Mouse (Mus musculus): ENCODE measurements at regions not wholly inside any gene's neighbourhood (a gene's known extent, or its start where the extent isn't known, plus 50 kb on each side); places are given as distances from the start of the nearest gene placed in this dataset.

GRCm38 (mm10) chr13:99764764-99765163 lies 136.1 kb downstream of the Cartpt start:
- Histone ChIP-seq H3K27ac (ENCODE audit: insufficient read depth, low read depth, low read length) (no peak overlapping the region), H3K4me3 (ENCODE audit: insufficient read depth, low read depth, low read length) (no peak overlapping the region), H3K4me1 (ENCODE audit: control insufficient read depth, insufficient read depth, low read length) (no peaks in the 10 kb centered on the region)
- 95% methylated on average over 3 of the region's 3 CpGs for WGBS
- TF ChIP-seq POLR2A (IDR thresholded peaks at IDR 0.05; ENCODE audit: insufficient read depth, low read depth, low read length) (no peak), CTCF (IDR thresholded peaks at IDR 0.05; ENCODE audit: insufficient read depth, low read depth, low read length) (no peak)

GRCm38 (mm10) chr13:99764097-99764714 lies 136.7 kb downstream of the Cartpt start:
- Histone ChIP-seq H3K27ac (ENCODE audit: insufficient read depth, low read depth, low read length) (no peak overlapping the region), H3K4me3 (ENCODE audit: insufficient read depth, low read depth, low read length) (no peak overlapping the region), H3K4me1 (ENCODE audit: control insufficient read depth, insufficient read depth, low read length) (no peaks in the 10 kb centered on the region)
- TF ChIP-seq POLR2A (IDR thresholded peaks at IDR 0.05; ENCODE audit: insufficient read depth, low read depth, low read length) (no peak), CTCF (IDR thresholded peaks at IDR 0.05; ENCODE audit: insufficient read depth, low read depth, low read length) (no peak)
- WGBS, result 74% methylated on average over 6 of the region's 6 CpGs

- TF ChIP-seq CTCF (IDR thresholded peaks at IDR 0.05; ENCODE audit: insufficient read depth, low read depth, low read length) (no peak), POLR2A (IDR thresholded peaks at IDR 0.05; ENCODE audit: insufficient read depth, low read depth, low read length) (no peak)
- Histone ChIP-seq H3K27ac (ENCODE audit: insufficient read depth, low read depth, low read length) (no peak overlapping the region), H3K4me3 (ENCODE audit: insufficient read depth, low read depth, low read length) (no peak overlapping the region), H3K4me1 (ENCODE audit: control insufficient read depth, insufficient read depth, low read length) (no peaks in the 10 kb centered on the region)
- 52% methylated on average over 9 of the region's 9 CpGs for WGBS
These were observed 139.0 kb downstream of the Cartpt start for GRCm38 (mm10) chr13:99761843-99762242.

- H3K27ac ChIP-seq (ENCODE audit: insufficient read depth, low read depth, low read length), result no peak overlapping the region
- H3K4me1 ChIP-seq (ENCODE audit: control insufficient read depth, insufficient read depth, low read length), result no peaks in the 10 kb centered on the region
- TF ChIP-seq POLR2A (IDR thresholded peaks at IDR 0.05; ENCODE audit: insufficient read depth, low read depth, low read length), result no peak
- TF ChIP-seq CTCF (IDR thresholded peaks at IDR 0.05; ENCODE audit: insufficient read depth, low read depth, low read length), result no peak
- WGBS, result 75% methylated on average over 4 of the region's 4 CpGs
- no peak overlapping the region for H3K4me3 ChIP-seq (ENCODE audit: insufficient read depth, low read depth, low read length)
These were observed 139.5 kb downstream of the Cartpt start for GRCm38 (mm10) chr13:99761423-99761822.

GRCm38 (mm10) chr13:99760646-99761045 lies 140.2 kb downstream of the Cartpt start:
- H3K27ac ChIP-seq (ENCODE audit: insufficient read depth, low read depth, low read length), result no peak overlapping the region
- TF ChIP-seq POLR2A (IDR thresholded peaks at IDR 0.05; ENCODE audit: insufficient read depth, low read depth, low read length) (no peak), CTCF (IDR thresholded peaks at IDR 0.05; ENCODE audit: insufficient read depth, low read depth, low read length) (no peak)
- H3K4me3 ChIP-seq (ENCODE audit: insufficient read depth, low read depth, low read length), result no peak overlapping the region
- 92% methylated on average over 4 of the region's 4 CpGs for WGBS
- H3K4me1 ChIP-seq (ENCODE audit: control insufficient read depth, insufficient read depth, low read length), result no peaks in the 10 kb centered on the region

GRCm38 (mm10) chr13:99759256-99760044 lies 141.4 kb downstream of the Cartpt start:
- TF ChIP-seq CTCF (IDR thresholded peaks at IDR 0.05; ENCODE audit: insufficient read depth, low read depth, low read length) (no peak), POLR2A (IDR thresholded peaks at IDR 0.05; ENCODE audit: insufficient read depth, low read depth, low read length) (no peak)
- WGBS, result 64% methylated on average over 10 of the region's 10 CpGs
- no peaks in the 10 kb centered on the region for H3K4me1 ChIP-seq (ENCODE audit: control insufficient read depth, insufficient read depth, low read length)
- no peak overlapping the region for H3K27ac ChIP-seq (ENCODE audit: insufficient read depth, low read depth, low read length)
- no peak overlapping the region for H3K4me3 ChIP-seq (ENCODE audit: insufficient read depth, low read depth, low read length)

- no peak overlapping the region for H3K4me3 ChIP-seq (ENCODE audit: insufficient read depth, low read depth, low read length)
- no peak for TF ChIP-seq CTCF (IDR thresholded peaks at IDR 0.05; ENCODE audit: insufficient read depth, low read depth, low read length)
- TF ChIP-seq POLR2A (IDR thresholded peaks at IDR 0.05; ENCODE audit: insufficient read depth, low read depth, low read length), result no peak
- H3K27ac ChIP-seq (ENCODE audit: insufficient read depth, low read depth, low read length), result no peak overlapping the region
- H3K4me1 ChIP-seq (ENCODE audit: control insufficient read depth, insufficient read depth, low read length), result no peaks in the 10 kb centered on the region
- 76% methylated on average over 5 of the region's 5 CpGs for WGBS
These were observed 146.2 kb downstream of the Cartpt start for GRCm38 (mm10) chr13:99754701-99755100.

- TF ChIP-seq POLR2A (IDR thresholded peaks at IDR 0.05; ENCODE audit: insufficient read depth, low read depth, low read length), result no peak
- TF ChIP-seq CTCF (IDR thresholded peaks at IDR 0.05; ENCODE audit: insufficient read depth, low read depth, low read length), result no peak
- Histone ChIP-seq H3K27ac (ENCODE audit: insufficient read depth, low read depth, low read length) (no peak overlapping the region), H3K4me3 (ENCODE audit: insufficient read depth, low read depth, low read length) (no peak overlapping the region), H3K4me1 (ENCODE audit: control insufficient read depth, insufficient read depth, low read length) (no peaks in the 10 kb centered on the region)
- 62% methylated on average over 5 of the region's 5 CpGs for WGBS
These were observed 146.6 kb downstream of the Cartpt start for GRCm38 (mm10) chr13:99754251-99754652.

GRCm38 (mm10) chr13:99753526-99753925 lies 147.4 kb downstream of the Cartpt start:
- no peak for TF ChIP-seq CTCF (IDR thresholded peaks at IDR 0.05; ENCODE audit: insufficient read depth, low read depth, low read length)
- TF ChIP-seq POLR2A (IDR thresholded peaks at IDR 0.05; ENCODE audit: insufficient read depth, low read depth, low read length), result no peak
- Histone ChIP-seq H3K4me1 (ENCODE audit: control insufficient read depth, insufficient read depth, low read length) (no peaks in the 10 kb centered on the region), H3K4me3 (ENCODE audit: insufficient read depth, low read depth, low read length) (no peak overlapping the region), H3K27ac (ENCODE audit: insufficient read depth, low read depth, low read length) (no peak overlapping the region)
- 91% methylated on average over 3 of the region's 3 CpGs for WGBS

Measured in olfactory bulb, adult 2 months (tissue).